Mouse (Mus musculus): Measurements from ENCODE around the gene Lpp. TPM values are rescaled to one million over a fixed set of nuclear protein-coding genes. Genes with fewer than 3 reads are reported as not detected.

Lpp gene
- polyA plus RNA-seq, 1 experiment = 8.1 TPM

GRCm38 (mm10) chr16:24542864-24543263 is 149.6 kb downstream of the Lpp start:
- TF ChIP-seq CTCF (IDR thresholded peaks at IDR 0.05; ENCODE audit: borderline replicate concordance, insufficient read depth, low read depth, low read length) (no peak), POLR2A (IDR thresholded peaks at IDR 0.05; ENCODE audit: borderline replicate concordance, insufficient read depth, low read length) (no peak)
- WGBS = 77% methylated on average over 7 of the region's 7 CpGs
- DNase-seq = no peak

GRCm38 (mm10) chr16:24545366-24545765 is 152.1 kb downstream of the Lpp start:
- Histone ChIP-seq H3K4me1 (ENCODE audit: control insufficient read depth, insufficient read depth, low read length) (no peaks in the 10 kb centered on the region), H3K4me3 (replicated peaks; ENCODE audit: insufficient read depth, low read depth, low read length) (no peak overlapping the region), H3K27me3 (ENCODE audit: control insufficient read depth, insufficient read depth, low read length) (no peaks in the 10 kb centered on the region), H3K27ac (ENCODE audit: insufficient read depth, low read length) (no peak overlapping the region)
- WGBS = 89% methylated on average over 5 of the region's 5 CpGs
- no peak for TF ChIP-seq CTCF (IDR thresholded peaks at IDR 0.05; ENCODE audit: borderline replicate concordance, insufficient read depth, low read depth, low read length)
- TF ChIP-seq POLR2A (IDR thresholded peaks at IDR 0.05; ENCODE audit: borderline replicate concordance, insufficient read depth, low read length) = no peak
- DNase-seq = no peak

More at GRCm38 (mm10) chr16:24542864-24543263, 149.6 kb downstream of the Lpp start:
- no peak overlapping the region for H3K27ac ChIP-seq (ENCODE audit: insufficient read depth, low read length)
- H3K4me1 ChIP-seq (ENCODE audit: control insufficient read depth, insufficient read depth, low read length) = no peaks in the 10 kb centered on the region
- H3K4me3 ChIP-seq (replicated peaks; ENCODE audit: insufficient read depth, low read depth, low read length) = no peak overlapping the region
- no peaks in the 10 kb centered on the region for H3K27me3 ChIP-seq (ENCODE audit: control insufficient read depth, insufficient read depth, low read length)

- no peak for TF ChIP-seq POLR2A (IDR thresholded peaks at IDR 0.05; ENCODE audit: borderline replicate concordance, insufficient read depth, low read length)
- TF ChIP-seq CTCF (IDR thresholded peaks at IDR 0.05; ENCODE audit: borderline replicate concordance, insufficient read depth, low read depth, low read length) = no peak
- Histone ChIP-seq H3K4me3 (replicated peaks; ENCODE audit: insufficient read depth, low read depth, low read length) (no peak overlapping the region), H3K27me3 (ENCODE audit: control insufficient read depth, insufficient read depth, low read length) (no peaks in the 10 kb centered on the region), H3K4me1 (ENCODE audit: control insufficient read depth, insufficient read depth, low read length) (no peaks in the 10 kb centered on the region; the same call in 1 of the 2 replicates), H3K27ac (ENCODE audit: insufficient read depth, low read length) (no peak overlapping the region)
- no peak for DNase-seq
- WGBS = 88% methylated on average over 4 of the region's 4 CpGs
Measured at GRCm38 (mm10) chr16:24558458-24558857, 165.2 kb downstream of the Lpp start.

GRCm38 (mm10) chr16:24559811-24560210 is 166.5 kb downstream of the Lpp start:
- H3K27me3 ChIP-seq (ENCODE audit: control insufficient read depth, insufficient read depth, low read length) = no peaks in the 10 kb centered on the region
- H3K4me3 ChIP-seq (replicated peaks; ENCODE audit: insufficient read depth, low read depth, low read length) = no peak overlapping the region
- no peaks in the 10 kb centered on the region; the same call in 1 of the 2 replicates for H3K4me1 ChIP-seq (ENCODE audit: control insufficient read depth, insufficient read depth, low read length)
- H3K27ac ChIP-seq (ENCODE audit: insufficient read depth, low read length) = no peak overlapping the region
- TF ChIP-seq CTCF (IDR thresholded peaks at IDR 0.05; ENCODE audit: borderline replicate concordance, insufficient read depth, low read depth, low read length) = no peak
- TF ChIP-seq POLR2A (IDR thresholded peaks at IDR 0.05; ENCODE audit: borderline replicate concordance, insufficient read depth, low read length) = no peak
- WGBS = 95% methylated on average over 4 of the region's 4 CpGs
- no peak for DNase-seq

- H3K4me3 ChIP-seq (replicated peaks; ENCODE audit: insufficient read depth, low read depth, low read length) = no peak overlapping the region
- H3K4me1 ChIP-seq (ENCODE audit: control insufficient read depth, insufficient read depth, low read length) = no peaks in the 10 kb centered on the region; the same call in 1 of the 2 replicates
- WGBS = 95% methylated on average over 2 of the region's 2 CpGs
- no peak overlapping the region for H3K27ac ChIP-seq (ENCODE audit: insufficient read depth, low read length)
- TF ChIP-seq POLR2A (IDR thresholded peaks at IDR 0.05; ENCODE audit: borderline replicate concordance, insufficient read depth, low read length) = no peak
- TF ChIP-seq CTCF (IDR thresholded peaks at IDR 0.05; ENCODE audit: borderline replicate concordance, insufficient read depth, low read depth, low read length) = no peak
- DNase-seq = no peak
- no peaks in the 10 kb centered on the region for H3K27me3 ChIP-seq (ENCODE audit: control insufficient read depth, insufficient read depth, low read length)
Measured at GRCm38 (mm10) chr16:24560998-24561397, 167.7 kb downstream of the Lpp start.

GRCm38 (mm10) chr16:24561602-24562001 is 168.3 kb downstream of the Lpp start:
- Histone ChIP-seq H3K4me3 (replicated peaks; ENCODE audit: insufficient read depth, low read depth, low read length) (no peak overlapping the region), H3K27ac (ENCODE audit: insufficient read depth, low read length) (no peak overlapping the region), H3K4me1 (ENCODE audit: control insufficient read depth, insufficient read depth, low read length) (no peaks in the 10 kb centered on the region; the same call in 1 of the 2 replicates), H3K27me3 (ENCODE audit: control insufficient read depth, insufficient read depth, low read length) (no peaks in the 10 kb centered on the region)
- TF ChIP-seq CTCF (IDR thresholded peaks at IDR 0.05; ENCODE audit: borderline replicate concordance, insufficient read depth, low read depth, low read length) (no peak), POLR2A (IDR thresholded peaks at IDR 0.05; ENCODE audit: borderline replicate concordance, insufficient read depth, low read length) (no peak)
- DNase-seq = no peak
- WGBS = 36% methylated on average over 4 of the region's 4 CpGs

- Histone ChIP-seq H3K27ac (ENCODE audit: insufficient read depth, low read length) (no peak overlapping the region), H3K4me3 (replicated peaks; ENCODE audit: insufficient read depth, low read depth, low read length) (no peak overlapping the region), H3K4me1 (ENCODE audit: control insufficient read depth, insufficient read depth, low read length) (peaks cover 13% of the 10 kb centered on the region), H3K27me3 (ENCODE audit: control insufficient read depth, insufficient read depth, low read length) (no peaks in the 10 kb centered on the region)
- no peak for TF ChIP-seq CTCF (IDR thresholded peaks at IDR 0.05; ENCODE audit: borderline replicate concordance, insufficient read depth, low read depth, low read length)
- TF ChIP-seq POLR2A (IDR thresholded peaks at IDR 0.05; ENCODE audit: borderline replicate concordance, insufficient read depth, low read length) = no peak
- 95% methylated on average over 7 of the region's 7 CpGs for WGBS
- DNase-seq = no peak
Measured at GRCm38 (mm10) chr16:24565311-24565710, 172.0 kb downstream of the Lpp start.

GRCm38 (mm10) chr16:24566277-24566676 is 173.0 kb downstream of the Lpp start:
- Histone ChIP-seq H3K4me1 (ENCODE audit: control insufficient read depth, insufficient read depth, low read length) (peaks cover 13% of the 10 kb centered on the region), H3K27me3 (ENCODE audit: control insufficient read depth, insufficient read depth, low read length) (no peaks in the 10 kb centered on the region), H3K4me3 (replicated peaks; ENCODE audit: insufficient read depth, low read depth, low read length) (no peak overlapping the region), H3K27ac (ENCODE audit: insufficient read depth, low read length) (no peak overlapping the region)
- WGBS = 83% methylated on average over 3 of the region's 3 CpGs
- no peak for DNase-seq
- TF ChIP-seq CTCF (IDR thresholded peaks at IDR 0.05; ENCODE audit: borderline replicate concordance, insufficient read depth, low read depth, low read length) (no peak), POLR2A (IDR thresholded peaks at IDR 0.05; ENCODE audit: borderline replicate concordance, insufficient read depth, low read length) (no peak)

Measured in cerebellum, adult 2 months (tissue).